Mouse (Mus musculus): Measurements from ENCODE around the gene Rsph14. TPM values are rescaled to one million over a fixed set of nuclear protein-coding genes. Genes with fewer than 3 reads are reported as not detected.

The Rsph14 gene
- 0.52 TPM in 1 of 2 replicates, not detected in the other for total RNA-seq (2021)
- long read RNA-seq: 0 reads

DNA sequence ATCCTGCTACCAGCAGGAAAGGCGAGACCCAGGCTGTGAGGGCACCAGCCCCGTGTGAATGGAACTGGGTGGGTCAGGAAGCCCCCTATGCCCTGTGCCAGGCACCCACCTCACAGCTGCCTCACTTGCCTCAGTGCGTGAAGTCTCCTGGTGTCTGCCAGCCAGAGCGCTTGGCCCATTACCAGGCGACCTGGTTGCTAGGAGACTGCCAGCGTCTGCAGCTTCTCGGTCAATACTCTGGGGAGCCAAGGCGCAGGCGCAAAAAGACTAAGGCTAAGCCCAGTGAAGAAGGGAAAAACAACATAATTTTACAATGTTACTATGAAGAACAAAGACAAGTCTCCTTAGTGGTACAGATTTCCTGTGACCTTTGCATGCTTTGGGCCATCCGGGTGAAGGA lies at the start of gene Rsph14:
Gene Rsph14, minus strand, starts transcription at position 192 of the 400 bp plus-strand sequence.
- peak; percentile 96 for DNase-seq

GRCm38 (mm10) chr10:75078174-75079128 lies 46.1 kb upstream of the Rsph14 start:
- DNase-seq: no peak

DNA sequence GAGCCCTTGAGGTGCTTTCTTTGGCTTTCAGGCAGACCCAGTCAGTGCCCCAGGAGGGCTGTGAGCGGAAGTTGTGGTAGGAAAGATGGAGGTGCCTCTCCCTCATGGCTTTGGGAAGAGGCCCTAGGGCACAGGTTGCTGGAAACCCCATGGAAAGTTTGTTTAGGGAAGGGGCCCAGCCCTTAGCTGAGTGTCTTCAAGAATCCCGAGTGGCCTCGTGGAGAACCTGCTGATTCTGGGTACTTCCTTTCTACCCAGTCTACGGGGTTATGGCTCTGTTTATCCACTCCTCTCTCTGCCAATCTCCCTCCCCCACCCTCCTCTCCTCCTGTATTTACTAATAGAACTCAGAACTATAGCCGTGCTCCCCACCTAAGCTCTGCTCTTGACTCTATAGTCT lies 43.3 kb upstream of the Rsph14 start:
- DNase-seq: no peak

- peak; percentile 23 for DNase-seq
Observed at GRCm38 (mm10) chr10:75070281-75070976, 38.0 kb upstream of the Rsph14 start.

GRCm38 (mm10) chr10:75068624-75069328 lies 36.4 kb upstream of the Rsph14 start:
- DNase-seq: no peak

- no peak for DNase-seq
Observed at GRCm38 (mm10) chr10:75068086-75068485, 35.7 kb upstream of the Rsph14 start.

- no peak for DNase-seq
Observed at GRCm38 (mm10) chr10:75067446-75067845, 35.1 kb upstream of the Rsph14 start.

- DNase-seq: no peak
Observed at GRCm38 (mm10) chr10:75065691-75066090, 33.3 kb upstream of the Rsph14 start.

- peak; percentile 26 for DNase-seq
Observed at GRCm38 (mm10) chr10:75063301-75063965, 31.0 kb upstream of the Rsph14 start.

GRCm38 (mm10) chr10:75062621-75063020 lies 30.2 kb upstream of the Rsph14 start:
- no peak for DNase-seq

DNA sequence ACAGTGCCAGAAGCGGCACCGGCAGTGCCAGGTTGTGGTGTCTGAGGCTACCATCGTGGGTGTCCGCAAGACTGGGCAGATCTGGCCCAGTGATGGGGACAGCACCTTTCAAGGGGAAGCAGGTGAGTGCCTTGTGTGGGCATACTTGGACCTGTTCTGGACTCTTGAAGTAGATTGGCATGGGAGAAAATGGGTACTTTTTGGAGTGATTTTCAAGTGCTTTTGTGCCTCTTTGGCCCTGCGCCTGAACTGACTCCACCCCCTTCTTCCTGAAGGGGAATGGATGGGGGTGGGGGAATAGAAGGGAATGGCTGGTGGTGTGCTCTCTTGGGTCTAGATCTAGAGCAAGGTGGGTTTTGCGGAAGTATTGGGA lies 29.8 kb upstream of the Rsph14 start:
- no peak for DNase-seq

DNA sequence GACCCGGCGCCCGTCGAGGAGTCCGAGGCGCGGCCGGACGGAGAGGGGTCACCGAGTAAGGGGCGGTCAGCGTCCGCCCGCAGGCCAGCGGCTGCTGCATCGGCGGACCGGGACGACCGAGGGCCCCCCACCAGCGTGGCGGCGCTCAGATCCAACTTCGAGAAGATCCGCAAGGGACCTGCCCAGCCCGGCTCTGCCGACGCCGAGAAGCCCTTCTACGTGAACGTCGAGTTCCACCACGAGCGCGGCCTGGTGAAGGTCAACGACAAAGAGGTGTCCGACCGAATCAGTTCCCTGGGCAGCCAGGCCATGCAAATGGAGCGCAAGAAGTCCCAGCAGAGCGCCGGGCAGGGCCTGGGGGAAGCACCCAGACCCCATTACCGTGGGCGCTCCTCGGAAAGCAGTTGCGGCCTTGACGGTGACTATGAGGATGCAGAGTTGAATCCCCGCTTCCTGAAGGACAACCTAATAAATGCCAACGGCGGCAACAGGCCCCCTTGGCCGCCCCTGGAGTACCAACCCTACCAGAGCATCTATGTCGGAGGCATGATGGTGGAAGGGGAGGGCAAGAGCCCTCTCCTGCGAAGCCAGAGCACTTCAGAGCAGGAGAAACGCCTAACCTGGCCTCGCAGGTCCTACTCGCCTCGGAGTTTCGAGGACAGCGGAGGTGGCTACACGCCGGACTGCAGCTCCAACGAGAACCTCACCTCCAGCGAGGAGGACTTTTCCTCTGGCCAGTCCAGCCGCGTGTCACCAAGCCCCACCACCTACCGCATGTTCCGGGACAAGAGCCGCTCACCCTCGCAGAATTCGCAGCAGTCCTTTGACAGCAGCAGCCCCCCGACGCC lies 29.2 kb upstream of the Rsph14 start:
- DNase-seq: peak; percentile 34

GRCm38 (mm10) chr10:75060843-75061235 lies 28.5 kb upstream of the Rsph14 start:
- DNase-seq: peak; percentile 26

GRCm38 (mm10) chr10:75060217-75060842 lies 27.9 kb upstream of the Rsph14 start, which contains the start of gene Bcr:
Bcr (plus strand) TSS chr10:75060592.
- peak; percentile 90 for DNase-seq

- DNase-seq: peak; percentile 69
Observed at GRCm38 (mm10) chr10:75059396-75059795, 27.0 kb upstream of the Rsph14 start.

GRCm38 (mm10) chr10:75058761-75059395 lies 26.5 kb upstream of the Rsph14 start:
- DNase-seq: no peak

DNA sequence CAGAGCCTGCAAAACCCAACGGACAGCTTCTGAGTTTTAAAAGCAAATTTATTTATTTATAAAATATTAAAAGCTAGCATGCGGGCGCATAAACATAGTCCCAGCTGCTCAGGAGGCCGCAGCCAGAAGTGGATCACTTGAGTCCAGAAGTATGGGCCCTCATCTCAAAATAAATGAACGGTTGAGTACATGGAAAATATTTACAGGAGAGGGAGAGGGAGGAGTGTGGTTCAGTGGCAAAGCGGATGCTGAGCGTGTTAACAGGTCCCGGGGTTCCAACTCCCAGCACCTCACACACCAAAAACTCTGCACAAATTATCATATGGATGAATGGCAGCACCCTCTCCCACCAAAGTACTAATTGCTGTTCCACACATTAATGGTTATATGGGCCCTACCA lies 25.9 kb upstream of the Rsph14 start:
- DNase-seq: no peak

- DNase-seq: no peak
Observed at GRCm38 (mm10) chr10:75056255-75056654, 23.9 kb upstream of the Rsph14 start.

DNA sequence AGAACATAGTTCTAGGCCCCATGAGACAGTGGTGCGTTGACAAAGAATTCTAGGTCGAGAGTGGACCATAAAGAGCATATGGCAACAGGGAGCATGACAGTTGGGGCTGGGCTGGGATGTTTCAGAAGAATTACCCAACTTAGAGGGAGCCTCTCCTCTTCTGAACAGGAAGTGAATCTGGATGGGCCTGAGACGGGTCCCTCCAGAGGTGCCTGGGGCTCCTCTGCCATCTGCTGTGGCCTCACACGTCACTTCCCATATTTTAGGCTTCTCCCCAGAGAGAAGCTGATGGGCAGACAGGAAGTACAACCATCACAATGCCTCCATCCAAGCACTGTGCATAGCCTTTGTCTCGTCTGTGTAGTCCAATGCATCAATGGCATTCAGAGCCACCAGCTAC lies 23.3 kb upstream of the Rsph14 start:
- DNase-seq: no peak

GRCm38 (mm10) chr10:75054125-75054524 lies 21.7 kb upstream of the Rsph14 start:
- DNase-seq: peak; percentile 66

Measured in adrenal gland, postnatal 25 days (tissue).